Mouse (Mus musculus): ENCODE measurements around the gene Vmn1r41. TPM values are rescaled to one million over a fixed set of nuclear protein-coding genes. Genes with fewer than 3 reads are reported as not detected.

Gene Vmn1r41
- not detected for polyA plus RNA-seq (2017; shearing (Covaris generic))

DNA sequence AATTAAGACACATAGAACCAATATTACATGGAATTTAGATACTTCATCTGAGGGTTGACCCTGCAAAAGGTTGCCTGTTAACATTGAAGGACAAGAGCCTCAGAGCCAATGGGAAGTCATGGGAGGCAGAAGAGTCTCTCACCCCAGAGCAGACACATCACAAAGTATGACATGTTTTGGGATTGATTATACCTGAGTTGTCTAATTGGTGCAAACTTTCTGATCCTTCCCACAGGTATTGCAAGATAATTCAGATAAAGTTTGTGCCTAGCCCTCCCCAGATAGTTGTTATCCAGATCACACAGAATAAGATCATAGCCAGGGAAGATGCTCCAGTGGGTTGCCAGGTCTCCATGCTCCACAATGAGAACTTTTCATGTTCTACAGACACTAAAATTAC is at the start of gene Vmn1r41:
TSS of gene Vmn1r41 (plus strand) at position 301 of the 400 bp plus-strand sequence.

DNA sequence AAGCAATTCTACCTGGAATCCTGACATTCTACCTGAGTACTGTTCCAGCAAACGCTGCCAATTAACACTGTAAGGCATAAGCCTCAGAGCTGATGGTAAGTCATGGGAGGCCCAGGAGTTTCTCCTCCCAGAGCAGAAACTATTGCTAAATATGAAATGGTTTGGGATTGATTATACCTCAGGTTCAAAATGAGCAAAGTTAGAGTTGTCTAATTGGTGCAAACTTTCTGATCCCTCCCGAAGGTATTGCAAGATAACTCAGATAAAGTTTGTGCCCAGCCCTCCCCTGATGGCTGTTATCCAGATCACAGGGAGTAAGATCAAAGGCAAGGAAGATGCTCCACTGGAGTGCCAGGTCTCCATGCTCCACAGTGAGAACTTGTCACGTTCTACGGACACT is 33.3 kb upstream of the Vmn1r41 start, which contains the start of gene Vmn1r40:
TSS of gene Vmn1r40 (plus strand) at position 301 of the 400 bp plus-strand sequence.

Other genes with a start within 250 kb of the Vmn1r41 start
- gene Chchd6, start 145.1 kb upstream of the Vmn1r41 start, polyA plus RNA-seq (2017; shearing (Covaris generic)): 1 to 10 TPM; 2.7 to 4.7 TPM
- 1 to 10 TPM; 4.1 to 5.8 TPM for gene Txnrd3, start 96.8 kb upstream of the Vmn1r41 start, polyA plus RNA-seq (2017; shearing (Covaris generic))
- not detected for gene Vmn1r40, start 33.2 kb upstream of the Vmn1r41 start, polyA plus RNA-seq (2017; shearing (Covaris generic))
- under 1 TPM in 1 of 2 experiments, not detected in 1; 0.12 TPM for gene Vmn1r42, start 135.6 kb downstream of the Vmn1r41 start, polyA plus RNA-seq (2017; shearing (Covaris generic))
- under 1 TPM; 0.02 to 0.38 TPM for gene Vmn1r43, start 135.6 kb downstream of the Vmn1r41 start, polyA plus RNA-seq (2017; shearing (Covaris generic))
- gene Vmn1r44, start 142.9 kb downstream of the Vmn1r41 start, polyA plus RNA-seq (2017; shearing (Covaris generic)): not detected
- gene Vmn1r45, start 199.8 kb downstream of the Vmn1r41 start, polyA plus RNA-seq (2017; shearing (Covaris generic)): under 1 TPM; 0.39 to 0.74 TPM
- under 1 TPM in 1 of 2 experiments, not detected in 1; 0.07 TPM for gene Vmn1r46, start 228.5 kb downstream of the Vmn1r41 start, polyA plus RNA-seq (2017; shearing (Covaris generic))

All from inflammation-experienced regulatory T-cells (primary cell).